Mouse (Mus musculus): Measurements from ENCODE around the gene Gm20509. TPM values are rescaled to one million over a fixed set of nuclear protein-coding genes. Genes with fewer than 3 reads are reported as not detected.

Gene Gm20509
- total and polyA plus RNA-seq, 2 experiments from 2014 or later: not detected

- TF ChIP-seq CTCF (IDR thresholded peaks at IDR 0.05; ENCODE audit: low read depth): no peak
- peaks cover 26% of the 10 kb centered on the region for H3K36me3 ChIP-seq (ENCODE audit: insufficient read depth)
- no peak overlapping the region for H3K4me3 ChIP-seq (ENCODE audit: low read depth, low read length)
- WGBS: 94% methylated on average over 4 of the region's 4 CpGs
- no peak overlapping the region for H3K4me2 ChIP-seq (ENCODE audit: low read depth)
- no peaks in the 10 kb centered on the region for H3K27me3 ChIP-seq (ENCODE audit: insufficient read depth, low read length)
- no peaks in the 10 kb centered on the region for H3K4me1 ChIP-seq (ENCODE audit: insufficient read depth)
- H3K27ac ChIP-seq (ENCODE audit: low read depth, low read length): no peak overlapping the region
- no peak overlapping the region for H3K9ac ChIP-seq
- ATAC-seq (no peak), DNase-seq (no peak)
- no peaks in the 10 kb centered on the region for H3K9me3 ChIP-seq (ENCODE audit: low read length)
Observed at GRCm38 (mm10) chr9:73130529-73130928, 28.3 kb downstream of the Gm20509 start.

- Histone ChIP-seq H3K36me3 (ENCODE audit: insufficient read depth) (no peaks in the 10 kb centered on the region), H3K4me1 (ENCODE audit: insufficient read depth) (no peaks in the 10 kb centered on the region), H3K27ac (ENCODE audit: low read depth, low read length) (no peak overlapping the region), H3K4me2 (ENCODE audit: low read depth) (no peak overlapping the region), H3K9me3 (ENCODE audit: low read length) (no peaks in the 10 kb centered on the region), H3K27me3 (ENCODE audit: insufficient read depth, low read length) (no peaks in the 10 kb centered on the region), H3K4me3 (ENCODE audit: low read depth, low read length) (no peak overlapping the region), H3K9ac (no peak overlapping the region)
- no peak for ATAC-seq
- TF ChIP-seq CTCF (IDR thresholded peaks at IDR 0.05; ENCODE audit: low read depth): no peak
- DNase-seq: no peak
- 82% methylated on average over 11 of the region's 11 CpGs for WGBS
Observed at GRCm38 (mm10) chr9:73137341-73137886, 35.1 kb downstream of the Gm20509 start.

- no peak overlapping the region for H3K4me3 ChIP-seq (ENCODE audit: low read depth, low read length)
- H3K27me3 ChIP-seq (ENCODE audit: insufficient read depth, low read length): no peaks in the 10 kb centered on the region
- DNase-seq (peak; percentile 40), ATAC-seq (no peak)
- no peaks in the 10 kb centered on the region for H3K36me3 ChIP-seq (ENCODE audit: insufficient read depth)
- no peaks in the 10 kb centered on the region for H3K9me3 ChIP-seq (ENCODE audit: low read length)
- peak; percentile 67 for TF ChIP-seq CTCF (IDR thresholded peaks at IDR 0.05; ENCODE audit: low read depth)
- 52% methylated on average over 9 of the region's 9 CpGs for WGBS
- no peaks in the 10 kb centered on the region for H3K4me1 ChIP-seq (ENCODE audit: insufficient read depth)
- H3K9ac ChIP-seq: no peak overlapping the region
- no peak overlapping the region for H3K4me2 ChIP-seq (ENCODE audit: low read depth)
- H3K27ac ChIP-seq (ENCODE audit: low read depth, low read length): no peak overlapping the region
Observed at GRCm38 (mm10) chr9:73154347-73154746, 52.1 kb downstream of the Gm20509 start.

GRCm38 (mm10) chr9:73157968-73158367 lies 55.7 kb downstream of the Gm20509 start:
- Histone ChIP-seq H3K4me2 (ENCODE audit: low read depth) (no peak overlapping the region), H3K9me3 (ENCODE audit: low read length) (no peaks in the 10 kb centered on the region), H3K36me3 (ENCODE audit: insufficient read depth) (no peaks in the 10 kb centered on the region), H3K4me3 (ENCODE audit: low read depth, low read length) (no peak overlapping the region), H3K27me3 (ENCODE audit: insufficient read depth, low read length) (no peaks in the 10 kb centered on the region), H3K9ac (no peak overlapping the region), H3K4me1 (ENCODE audit: insufficient read depth) (no peaks in the 10 kb centered on the region), H3K27ac (ENCODE audit: low read depth, low read length) (no peak overlapping the region)
- DNase-seq: no peak
- WGBS: 90% methylated on average over 4 of the region's 4 CpGs
- TF ChIP-seq CTCF (IDR thresholded peaks at IDR 0.05; ENCODE audit: low read depth): no peak
- ATAC-seq: no peak

- no peak overlapping the region for H3K9ac ChIP-seq
- H3K4me2 ChIP-seq (ENCODE audit: low read depth): no peak overlapping the region
- 32% methylated on average over 1 of the region's 1 CpGs for WGBS
- H3K27me3 ChIP-seq (ENCODE audit: insufficient read depth, low read length): peaks cover 4% of the 10 kb centered on the region
- no peak overlapping the region for H3K4me3 ChIP-seq (ENCODE audit: low read depth, low read length)
- H3K36me3 ChIP-seq (ENCODE audit: insufficient read depth): no peaks in the 10 kb centered on the region
- DNase-seq: peak; percentile 68
- H3K9me3 ChIP-seq (ENCODE audit: low read length): no peaks in the 10 kb centered on the region
- no peak overlapping the region for H3K27ac ChIP-seq (ENCODE audit: low read depth, low read length)
- peak; percentile 42; the same call in 1 of the 2 replicates for ATAC-seq
- H3K4me1 ChIP-seq (ENCODE audit: insufficient read depth): no peaks in the 10 kb centered on the region
- TF ChIP-seq CTCF (IDR thresholded peaks at IDR 0.05; ENCODE audit: low read depth): peak; percentile 85
Observed at GRCm38 (mm10) chr9:73159265-73159664, 57.0 kb downstream of the Gm20509 start.

- peaks cover 4% of the 10 kb centered on the region for H3K27me3 ChIP-seq (ENCODE audit: insufficient read depth, low read length)
- no peaks in the 10 kb centered on the region for H3K36me3 ChIP-seq (ENCODE audit: insufficient read depth)
- DNase-seq (peak; percentile 92), ATAC-seq (peak; percentile 88)
- H3K4me3 ChIP-seq (ENCODE audit: low read depth, low read length): 0 out of 2 replicates have a peak overlapping the region, but pooled peaks have one; percentile 12
- H3K9me3 ChIP-seq (ENCODE audit: low read length): no peaks in the 10 kb centered on the region
- 17% methylated on average over 26 of the region's 26 CpGs for WGBS
- H3K27ac ChIP-seq (ENCODE audit: low read depth, low read length): no peak overlapping the region
- peak overlapping the region; percentile 37 for H3K4me2 ChIP-seq (ENCODE audit: low read depth)
- H3K4me1 ChIP-seq (ENCODE audit: insufficient read depth): no peaks in the 10 kb centered on the region
- peak; percentile 90 for TF ChIP-seq CTCF (IDR thresholded peaks at IDR 0.05; ENCODE audit: low read depth)
- no peak overlapping the region for H3K9ac ChIP-seq
Observed at GRCm38 (mm10) chr9:73162571-73163333, 60.5 kb downstream of the Gm20509 start.

- H3K36me3 ChIP-seq (ENCODE audit: insufficient read depth): no peaks in the 10 kb centered on the region
- no peak overlapping the region for H3K9ac ChIP-seq
- ATAC-seq: no peak
- H3K4me2 ChIP-seq (ENCODE audit: low read depth): no peak overlapping the region
- no peaks in the 10 kb centered on the region for H3K4me1 ChIP-seq (ENCODE audit: insufficient read depth)
- DNase-seq: no peak
- H3K4me3 ChIP-seq (ENCODE audit: low read depth, low read length): no peak overlapping the region
- peaks cover 4% of the 10 kb centered on the region for H3K27me3 ChIP-seq (ENCODE audit: insufficient read depth, low read length)
- WGBS: 94% methylated on average over 4 of the region's 4 CpGs
- TF ChIP-seq CTCF (IDR thresholded peaks at IDR 0.05; ENCODE audit: low read depth): no peak
- H3K9me3 ChIP-seq (ENCODE audit: low read length): no peaks in the 10 kb centered on the region
- H3K27ac ChIP-seq (ENCODE audit: low read depth, low read length): no peak overlapping the region
Observed at GRCm38 (mm10) chr9:73165631-73166030, 63.4 kb downstream of the Gm20509 start.

Other genes starting within 250 kb of the Gm20509 start
- gene Pygo1, start 176.8 kb upstream of the Gm20509 start, total RNA-seq (2014; rRNA removed): 34.6 and 41.7 TPM in 2 replicates
- gene Pygo1, start 176.8 kb upstream of the Gm20509 start, polyA plus RNA-seq (2015; fragmentation: Nextera tagmentation; extraction: Ambion mirVana): 5.7 and 9.6 TPM in 2 replicates
- gene Dyx1c1, start 143.7 kb upstream of the Gm20509 start, total RNA-seq (2014; rRNA removed): 1.0 and 2.9 TPM in 2 replicates
- gene Dyx1c1, start 143.7 kb upstream of the Gm20509 start, polyA plus RNA-seq (2015; fragmentation: Nextera tagmentation; extraction: Ambion mirVana): 2.6 and 3.2 TPM in 2 replicates
- 0.10 TPM in 1 of 2 replicates, not detected in the other for gene Gm44503, start 143.6 kb upstream of the Gm20509 start, total RNA-seq (2014; rRNA removed)
- not detected in 2 replicates for gene Gm44503, start 143.6 kb upstream of the Gm20509 start, polyA plus RNA-seq (2015; fragmentation: Nextera tagmentation; extraction: Ambion mirVana)
- 24.7 and 26.8 TPM in 2 replicates for gene Ccpg1os, start 117.1 kb upstream of the Gm20509 start, total RNA-seq (2014; rRNA removed)
- 18.8 and 22.7 TPM in 2 replicates for gene Ccpg1os, start 117.1 kb upstream of the Gm20509 start, polyA plus RNA-seq (2015; fragmentation: Nextera tagmentation; extraction: Ambion mirVana)
- gene Ccpg1, start 117.0 kb upstream of the Gm20509 start, total RNA-seq (2014; rRNA removed): 31.0 and 31.9 TPM in 2 replicates
- 29.8 and 42.5 TPM in 2 replicates for gene Ccpg1, start 117.0 kb upstream of the Gm20509 start, polyA plus RNA-seq (2015; fragmentation: Nextera tagmentation; extraction: Ambion mirVana)
- gene Pigb, start 62.1 kb upstream of the Gm20509 start, total RNA-seq (2014; rRNA removed): 8.2 and 10.3 TPM in 2 replicates
- gene Pigb, start 62.1 kb upstream of the Gm20509 start, polyA plus RNA-seq (2015; fragmentation: Nextera tagmentation; extraction: Ambion mirVana): 7.8 and 10.0 TPM in 2 replicates
- gene Rab27a, start 57.6 kb upstream of the Gm20509 start, total RNA-seq (2014; rRNA removed): 3.9 and 5.6 TPM in 2 replicates
- gene Rab27a, start 57.6 kb upstream of the Gm20509 start, polyA plus RNA-seq (2015; fragmentation: Nextera tagmentation; extraction: Ambion mirVana): 1.1 and 2.3 TPM in 2 replicates
- gene Khdc3, start 634 bp upstream of the Gm20509 start, total RNA-seq (2014; rRNA removed): 1.1 TPM in 1 of 2 replicates, not detected in the other
- 0.08 TPM in 1 of 2 replicates, not detected in the other for gene Khdc3, start 634 bp upstream of the Gm20509 start, polyA plus RNA-seq (2015; fragmentation: Nextera tagmentation; extraction: Ambion mirVana)
- 88.2 and 99.1 TPM in 2 replicates for gene Rsl24d1, start 11.0 kb downstream of the Gm20509 start, total RNA-seq (2014; rRNA removed)
- gene Rsl24d1, start 11.0 kb downstream of the Gm20509 start, polyA plus RNA-seq (2015; fragmentation: Nextera tagmentation; extraction: Ambion mirVana): 115 and 119 TPM in 2 replicates